Mouse (Mus musculus): ENCODE data around the gene Olfr1130. TPM values are rescaled to one million over a fixed set of nuclear protein-coding genes. Genes with fewer than 3 reads are reported as not detected.

The Olfr1130 gene
- total RNA-seq (2023), result not detected

GRCm38 (mm10) chr2:87605912-87606311 lies at the start of gene Olfr1130:
TSS of gene Olfr1130 (plus strand) at chr2:87606212.

GRCm38 (mm10) chr2:87573602-87574001 lies 32.4 kb upstream of the Olfr1130 start, which contains the start of gene Olfr1129:
TSS of gene Olfr1129 (plus strand) at chr2:87573902.

GRCm38 (mm10) chr2:87626804-87627203 lies 20.8 kb downstream of the Olfr1130 start, which contains the start of gene Olfr1131:
TSS of gene Olfr1131 (plus strand) at chr2:87627104.

GRCm38 (mm10) chr2:87637435-87637834 lies 31.4 kb downstream of the Olfr1130 start, which contains the start of gene Olfr1132:
TSS of gene Olfr1132 (minus strand) at chr2:87637535.

GRCm38 (mm10) chr2:87647274-87647673 lies 41.3 kb downstream of the Olfr1130 start, which contains the start of gene Olfr1133:
TSS of gene Olfr1133 (minus strand) at chr2:87647374.

GRCm38 (mm10) chr2:87658360-87658759 lies 52.3 kb downstream of the Olfr1130 start, which contains the start of gene Olfr1134:
TSS of gene Olfr1134 (minus strand) at chr2:87658460.

Other genes starting within 250 kb of the Olfr1130 start
- not detected for gene Olfr1121, start 236.3 kb upstream of the Olfr1130 start, total RNA-seq (2023)
- not detected for gene Olfr1122, start 220.4 kb upstream of the Olfr1130 start, total RNA-seq (2023)
- not detected for gene Olfr1123, start 189.6 kb upstream of the Olfr1130 start, total RNA-seq (2023)
- gene Olfr1124, start 175.9 kb upstream of the Olfr1130 start, total RNA-seq (2023), result not detected
- not detected for gene Olfr1126, start 152.2 kb upstream of the Olfr1130 start, total RNA-seq (2023)
- gene Pramel7, start 109.1 kb upstream of the Olfr1130 start, total RNA-seq (2023), result not detected
- gene Pramel6, start 99.6 kb upstream of the Olfr1130 start, total RNA-seq (2023), result not detected
- gene Olfr153, start 74.4 kb upstream of the Olfr1130 start, total RNA-seq (2023), result not detected
- gene Olfr1128, start 60.7 kb upstream of the Olfr1130 start, total RNA-seq (2023), result not detected
- gene Olfr1129, start 32.3 kb upstream of the Olfr1130 start, total RNA-seq (2023), result not detected
- not detected for gene Olfr1131, start 20.9 kb downstream of the Olfr1130 start, total RNA-seq (2023)
- gene Olfr1132, start 31.3 kb downstream of the Olfr1130 start, total RNA-seq (2023), result not detected
- not detected for gene Olfr1133, start 41.2 kb downstream of the Olfr1130 start, total RNA-seq (2023)
- not detected for gene Olfr1134, start 52.2 kb downstream of the Olfr1130 start, total RNA-seq (2023)
- not detected for gene Olfr1135, start 67.5 kb downstream of the Olfr1130 start, total RNA-seq (2023)
- gene Olfr1136, start 87.7 kb downstream of the Olfr1130 start, total RNA-seq (2023), result not detected
- gene Olfr1137, start 107.0 kb downstream of the Olfr1130 start, total RNA-seq (2023), result not detected
- not detected for gene Olfr1138, start 133.8 kb downstream of the Olfr1130 start, total RNA-seq (2023)
- not detected for gene Olfr1140, start 137.5 kb downstream of the Olfr1130 start, total RNA-seq (2023)
- gene Olfr1141, start 147.8 kb downstream of the Olfr1130 start, total RNA-seq (2023), result not detected
- gene Olfr152, start 173.3 kb downstream of the Olfr1130 start, total RNA-seq (2023), result not detected
- not detected for gene Olfr1143, start 194.4 kb downstream of the Olfr1130 start, total RNA-seq (2023)
- not detected for gene Olfr1145, start 203.6 kb downstream of the Olfr1130 start, total RNA-seq (2023)
- gene Olfr1148, start 224.3 kb downstream of the Olfr1130 start, total RNA-seq (2023), result not detected
- gene Olfr1150-ps1, start 237.8 kb downstream of the Olfr1130 start, total RNA-seq (2023), result not detected
- gene Olfr1151, start 249.7 kb downstream of the Olfr1130 start, total RNA-seq (2023), result not detected